Mouse (Mus musculus): ENCODE data around the gene Ugt1a5.
"Not testable (repeated sequence)": the region's sequence is repeated elsewhere in the genome, so short reads cannot be mapped to it uniquely, and the experiment has no call there.

Gene Ugt1a5

DNA sequence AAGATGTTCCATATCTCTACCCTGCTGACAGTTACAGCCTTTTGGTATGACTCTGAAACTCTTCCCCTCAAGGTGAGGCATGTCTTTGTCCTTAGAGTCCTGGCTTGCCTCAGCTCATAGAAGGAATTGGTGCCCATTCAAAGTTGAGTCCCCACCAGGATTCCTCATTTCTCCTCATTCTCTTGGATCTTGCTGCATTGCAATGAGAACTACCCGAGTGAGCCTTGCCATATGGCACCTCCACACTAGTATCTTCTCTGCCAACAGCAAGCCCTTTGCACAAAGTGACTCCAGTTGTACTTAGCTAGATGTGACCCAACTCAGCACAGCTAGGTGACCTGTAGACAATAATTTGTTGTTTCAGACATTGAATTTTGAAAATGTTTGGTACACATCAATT lies 57.8 kb downstream of the Ugt1a5 start:
- DNase-seq (ENCODE audit: low read depth, low spot score): no peak

DNA sequence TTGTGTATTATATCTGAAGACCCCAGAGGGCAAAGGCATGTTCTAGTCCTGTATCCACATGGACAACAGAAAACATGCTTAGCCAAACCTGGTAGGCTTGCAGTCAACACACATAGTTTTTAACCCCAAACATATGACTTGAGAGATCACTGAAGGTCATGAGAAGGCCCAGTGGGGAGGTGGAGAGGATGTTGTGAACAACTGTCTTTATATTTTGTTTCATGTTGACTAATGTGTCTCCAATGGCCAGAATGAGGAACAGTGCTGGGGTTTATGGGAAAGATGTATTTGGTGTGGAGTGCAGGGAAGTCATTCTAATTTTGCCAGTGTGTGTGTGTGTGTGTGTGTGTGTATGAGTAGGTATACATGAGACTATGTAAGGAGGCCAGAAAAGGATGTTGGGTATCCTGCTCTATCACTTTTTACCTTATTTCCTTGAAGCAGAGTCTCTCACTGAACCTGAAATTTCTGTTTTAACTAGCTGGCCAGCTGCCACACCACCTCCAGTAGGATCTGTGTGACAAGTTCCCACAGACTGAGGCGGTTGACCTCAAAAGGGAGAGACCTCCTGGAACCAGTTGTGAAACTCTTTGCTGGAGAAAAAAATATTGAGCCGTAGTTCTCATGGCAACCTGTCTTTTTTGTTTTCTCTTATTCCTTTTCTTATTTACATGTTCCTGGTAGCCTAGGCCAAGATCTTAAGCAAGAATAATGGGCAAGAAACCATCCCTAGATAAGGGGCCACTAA lies 58.4 kb downstream of the Ugt1a5 start:
- no peak for DNase-seq (ENCODE audit: low read depth, low spot score)

DNA sequence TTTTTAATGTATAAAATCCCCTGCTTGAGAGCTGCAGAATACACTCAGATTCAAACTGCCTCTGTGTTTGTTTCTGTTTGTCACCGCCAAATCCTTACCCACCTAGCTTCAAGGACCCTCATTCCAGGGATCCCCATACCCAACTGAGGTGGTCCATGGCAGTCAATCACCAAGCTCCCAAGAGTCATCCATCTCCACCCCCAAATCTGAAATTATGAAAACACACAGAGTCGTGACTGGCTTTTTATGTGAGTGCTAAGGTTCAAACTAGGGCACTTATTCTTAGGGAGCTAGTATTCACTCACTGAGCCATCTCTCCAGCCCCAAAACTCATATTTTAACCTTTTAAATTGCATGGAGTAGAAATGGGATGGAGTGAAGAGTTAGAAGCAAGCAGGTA lies 59.5 kb downstream of the Ugt1a5 start:
- not testable (repeated sequence) for DNase-seq (ENCODE audit: low read depth, low spot score)

DNA sequence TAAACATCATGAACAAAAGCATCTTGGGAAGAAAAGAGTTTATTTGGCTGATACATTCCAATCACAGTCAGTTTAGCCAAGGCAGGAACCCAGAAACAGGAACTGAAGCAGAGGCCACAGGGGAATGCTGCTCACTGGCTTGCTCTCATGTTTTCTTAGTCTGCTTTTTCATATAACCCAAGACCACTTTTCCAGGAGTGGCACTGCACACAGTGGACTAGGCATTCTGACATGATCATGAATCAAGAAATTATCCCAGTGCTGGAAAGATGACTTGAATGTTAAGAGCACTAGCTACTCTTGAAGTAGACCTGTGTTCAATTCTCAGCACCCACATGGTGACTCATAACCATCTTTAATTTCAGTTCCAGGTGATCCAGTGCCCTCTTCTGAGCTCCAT lies 59.9 kb downstream of the Ugt1a5 start:
- no peak for DNase-seq (ENCODE audit: low read depth, low spot score)

DNA sequence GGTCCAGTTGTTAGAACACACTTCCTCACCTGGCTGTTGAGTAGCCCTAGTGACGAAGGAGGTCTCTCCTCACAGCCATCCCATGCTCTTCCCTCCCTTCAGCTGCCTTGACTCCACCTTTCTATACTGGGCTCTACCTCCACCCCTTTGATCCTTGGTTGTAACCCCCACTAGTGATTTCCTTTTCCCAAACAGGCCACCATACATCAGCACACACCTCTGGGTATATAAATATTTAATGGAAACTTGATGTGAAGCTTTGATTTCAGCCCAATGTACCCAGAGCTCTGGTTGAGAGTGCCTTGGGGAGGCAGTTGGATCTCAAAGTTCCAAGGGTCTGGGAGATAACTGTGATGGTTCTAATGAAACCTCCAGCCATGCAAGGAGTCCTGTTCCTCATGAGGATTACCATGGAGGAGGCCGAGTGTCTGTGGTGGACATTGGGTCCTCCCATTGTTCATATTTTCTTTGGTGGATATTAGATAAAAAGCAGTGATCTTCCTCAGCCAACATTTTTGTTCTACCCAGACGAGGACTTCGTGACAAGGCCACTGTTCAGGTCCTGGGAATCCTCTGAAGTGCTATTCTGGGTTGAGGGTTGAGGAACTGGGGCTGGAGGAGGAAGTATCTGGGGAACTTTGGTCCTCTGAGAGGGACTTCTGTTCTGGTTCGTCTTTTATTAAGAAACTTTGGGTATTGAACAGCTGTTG lies 61.0 kb downstream of the Ugt1a5 start, which contains the start of gene Mroh2a:
Gene Mroh2a (plus strand): TSS at position 317 of the 710 bp plus-strand sequence.
- DNase-seq (ENCODE audit: low read depth, low spot score): no peak

DNA sequence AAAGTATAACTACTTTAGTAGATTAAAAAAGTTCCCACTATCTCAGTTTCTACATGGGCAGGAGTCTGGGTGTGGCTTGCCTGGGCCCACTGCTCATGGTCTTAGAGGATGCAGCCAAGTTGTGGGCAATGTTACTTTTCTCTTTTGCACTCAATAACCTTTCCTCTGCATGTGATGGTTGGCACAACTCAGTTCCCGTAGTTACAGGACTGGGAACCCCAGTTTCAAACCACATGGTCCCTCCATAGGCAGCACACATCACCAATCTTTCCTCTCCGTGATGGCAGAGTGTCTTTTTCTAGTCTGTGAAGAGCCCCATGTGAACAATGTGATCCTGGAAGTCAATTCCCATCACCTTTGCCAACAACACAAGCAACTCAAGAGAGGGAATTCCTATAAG lies 61.7 kb downstream of the Ugt1a5 start:
- no peak for DNase-seq (ENCODE audit: low read depth, low spot score)

DNA sequence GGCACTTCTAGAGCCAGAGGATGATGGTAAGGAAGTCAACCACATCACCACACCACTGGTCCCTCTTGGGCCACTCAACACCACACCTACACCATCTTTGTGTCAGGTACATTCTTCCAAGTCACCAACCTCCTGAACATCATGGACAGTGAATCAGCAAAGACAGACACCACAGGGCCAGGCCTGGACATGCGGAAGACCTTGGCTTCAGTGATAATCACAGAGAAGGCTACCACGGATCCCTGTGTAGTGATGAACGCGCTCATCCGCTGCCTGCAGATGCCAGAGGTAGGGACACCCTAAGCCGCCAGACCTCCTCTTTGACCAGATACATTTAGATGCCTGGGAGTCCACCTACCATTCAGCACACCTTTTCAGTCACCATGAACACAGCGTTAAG lies 62.3 kb downstream of the Ugt1a5 start:
- DNase-seq (ENCODE audit: low read depth, low spot score): no peak

DNA sequence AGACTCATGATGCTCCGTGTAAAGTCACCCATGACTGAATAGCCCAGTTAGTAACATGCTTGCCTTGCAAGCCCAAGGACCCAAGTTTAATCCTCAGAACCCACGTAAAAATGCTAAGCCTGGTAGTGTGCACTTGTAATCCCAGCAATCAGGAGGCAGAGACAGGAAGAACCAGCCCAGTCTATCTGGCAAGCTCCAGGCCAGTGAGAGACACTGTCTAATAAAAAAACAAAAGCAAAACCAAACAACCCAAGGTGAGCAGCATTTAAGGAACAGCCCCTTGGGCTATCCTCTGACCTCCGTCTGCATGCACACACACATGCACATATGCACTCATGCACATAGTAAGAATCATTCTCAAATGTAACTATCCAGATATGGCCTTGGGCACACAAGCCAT lies 63.8 kb downstream of the Ugt1a5 start:
- no peak for DNase-seq (ENCODE audit: low read depth, low spot score)

DNA sequence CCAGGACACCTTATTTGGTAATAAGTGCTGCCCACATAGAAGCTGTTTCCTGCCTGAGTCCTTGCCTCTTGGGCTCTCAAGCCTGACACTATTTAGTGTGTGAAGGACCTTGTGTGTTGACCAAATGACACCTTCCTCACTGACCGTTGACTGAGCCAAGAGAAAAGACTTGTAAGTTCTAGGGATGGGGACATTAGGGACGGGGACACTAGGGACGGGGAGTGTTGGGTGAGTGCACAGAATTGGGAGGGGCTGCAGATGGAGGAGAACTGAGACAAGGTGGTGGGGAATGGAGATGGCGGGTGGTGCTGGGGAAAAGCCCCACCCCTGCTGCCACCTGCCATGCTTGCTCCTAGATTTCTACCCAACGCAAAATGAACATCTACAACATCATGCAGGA lies 64.2 kb downstream of the Ugt1a5 start:
- DNase-seq (ENCODE audit: low read depth, low spot score): no peak

DNA sequence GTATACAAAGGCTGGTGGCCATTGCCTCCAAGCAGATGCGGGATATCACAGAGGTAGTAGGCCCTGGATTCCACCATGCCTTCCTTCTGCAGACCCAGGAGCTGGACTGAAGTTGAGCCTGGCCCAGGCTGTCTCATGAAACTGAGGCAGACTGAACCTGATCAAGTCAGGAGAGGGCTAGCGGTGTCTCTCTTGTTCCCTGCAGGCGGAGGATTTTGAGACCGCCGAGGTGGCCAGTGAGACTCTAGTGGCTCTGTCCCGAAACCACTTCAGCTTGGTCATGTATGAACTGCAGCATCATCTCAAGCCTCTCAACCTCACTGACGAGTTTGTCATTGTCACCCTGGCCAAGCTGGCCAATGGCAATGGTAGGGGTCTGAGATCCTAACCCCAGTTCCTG lies 64.6 kb downstream of the Ugt1a5 start:
- no peak for DNase-seq (ENCODE audit: low read depth, low spot score)

DNA sequence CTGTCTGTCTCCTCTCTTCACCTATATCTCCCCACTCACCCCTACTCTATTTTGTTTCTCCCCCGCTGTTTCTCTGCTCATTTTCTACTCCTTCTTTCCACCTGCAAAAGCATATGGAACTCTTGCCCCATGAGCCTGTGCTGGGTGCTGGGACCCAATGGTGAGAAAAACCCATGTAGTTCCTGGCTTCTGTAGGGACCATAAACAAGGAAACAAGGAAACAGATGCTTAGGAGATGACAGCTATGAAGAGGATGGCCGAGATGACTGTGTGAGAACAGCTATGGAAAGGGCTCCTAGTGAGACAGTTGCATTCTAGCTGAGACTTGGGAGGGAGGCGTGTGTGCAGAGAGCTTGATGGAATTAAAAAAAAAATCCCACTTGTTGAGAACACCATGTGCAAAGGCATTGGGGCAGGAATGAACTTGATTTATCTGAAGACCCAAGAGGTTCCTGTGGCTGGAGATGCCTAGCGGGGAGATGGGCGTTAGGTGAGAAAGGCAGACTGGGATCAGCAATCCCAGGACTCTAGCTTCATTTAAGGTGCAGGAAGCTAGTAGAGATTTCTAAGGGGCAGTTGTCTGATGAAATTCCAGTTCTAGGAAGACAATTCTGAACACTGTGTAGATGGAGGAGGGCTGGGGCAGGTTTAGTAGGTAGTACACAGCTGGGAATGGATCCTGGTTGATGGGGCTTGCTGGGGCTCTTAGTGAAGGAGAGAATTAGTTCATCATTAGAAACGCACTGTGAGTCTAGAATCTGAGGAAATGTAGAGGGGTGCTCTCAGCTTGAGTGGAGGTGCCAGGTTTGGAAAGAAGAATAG lies 65.4 kb downstream of the Ugt1a5 start:
- no peak for DNase-seq (ENCODE audit: low read depth, low spot score)

DNA sequence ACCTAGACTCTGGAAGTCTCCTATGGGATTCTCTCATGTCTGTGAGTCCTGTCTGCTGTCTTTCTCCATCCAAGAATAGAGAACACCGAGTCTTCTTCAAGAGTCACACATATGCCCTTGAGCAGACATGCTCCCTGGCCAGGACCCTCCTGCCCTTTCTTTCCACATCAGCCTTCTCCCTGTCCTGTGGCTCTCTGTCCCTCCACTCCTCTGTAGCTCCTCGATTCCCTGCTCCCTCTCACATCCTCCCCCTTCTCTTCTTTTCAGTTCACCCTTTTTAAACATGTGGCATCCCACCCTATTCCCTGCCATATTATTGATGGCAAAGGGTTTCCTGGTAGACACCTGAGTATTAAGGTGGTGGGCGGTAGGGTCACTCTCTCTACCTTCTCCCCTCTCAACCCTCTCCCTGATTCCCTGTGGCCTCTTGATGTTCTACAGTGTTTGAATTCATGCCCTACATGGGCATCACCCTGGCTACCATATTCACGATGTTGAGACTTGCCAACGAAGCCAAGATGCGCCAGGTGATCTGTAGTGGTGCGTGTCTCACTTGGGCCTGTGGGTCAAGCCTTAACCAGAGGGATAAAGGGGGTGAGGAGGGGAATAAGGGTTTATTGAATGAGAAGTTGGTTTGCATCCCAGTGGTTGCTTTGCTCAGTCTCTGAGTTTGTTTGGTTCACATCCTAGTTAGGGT lies 66.1 kb downstream of the Ugt1a5 start:
- DNase-seq (ENCODE audit: low read depth, low spot score): no peak

DNA sequence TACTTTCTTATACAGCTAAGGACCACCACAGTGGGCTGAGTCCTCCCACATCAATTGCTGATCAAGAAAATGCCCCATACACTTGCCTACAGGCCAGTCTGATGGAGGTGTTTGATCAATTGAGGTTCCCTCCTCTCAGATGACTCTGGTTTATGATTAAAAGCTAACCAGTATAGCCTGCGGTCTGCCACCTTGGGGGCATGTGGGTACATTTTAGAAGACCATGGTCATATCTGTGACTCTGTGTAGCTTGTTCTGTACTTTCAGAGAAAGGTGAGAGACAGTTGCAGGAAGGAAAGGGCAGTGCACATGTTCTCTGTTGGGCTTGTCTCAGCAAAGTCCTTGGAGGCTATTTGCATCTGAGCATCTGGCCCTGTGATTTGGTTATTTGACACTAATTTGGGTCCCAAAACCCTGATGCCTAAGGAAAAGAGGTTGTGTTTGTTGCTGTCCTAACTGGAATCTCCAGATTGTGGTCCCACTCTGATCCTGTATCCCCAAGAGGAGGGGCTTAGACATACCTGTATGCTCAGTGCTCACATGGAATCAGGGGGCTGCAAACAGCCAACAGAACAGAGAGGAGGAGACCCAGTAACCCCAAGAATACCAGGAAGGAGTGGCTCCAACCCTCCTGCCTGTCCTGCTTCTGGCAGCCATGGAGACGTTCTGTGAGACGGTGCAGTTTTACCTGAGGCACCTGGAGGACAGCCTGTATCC lies 67.0 kb downstream of the Ugt1a5 start:
- no peak for DNase-seq (ENCODE audit: low read depth, low spot score)

DNA sequence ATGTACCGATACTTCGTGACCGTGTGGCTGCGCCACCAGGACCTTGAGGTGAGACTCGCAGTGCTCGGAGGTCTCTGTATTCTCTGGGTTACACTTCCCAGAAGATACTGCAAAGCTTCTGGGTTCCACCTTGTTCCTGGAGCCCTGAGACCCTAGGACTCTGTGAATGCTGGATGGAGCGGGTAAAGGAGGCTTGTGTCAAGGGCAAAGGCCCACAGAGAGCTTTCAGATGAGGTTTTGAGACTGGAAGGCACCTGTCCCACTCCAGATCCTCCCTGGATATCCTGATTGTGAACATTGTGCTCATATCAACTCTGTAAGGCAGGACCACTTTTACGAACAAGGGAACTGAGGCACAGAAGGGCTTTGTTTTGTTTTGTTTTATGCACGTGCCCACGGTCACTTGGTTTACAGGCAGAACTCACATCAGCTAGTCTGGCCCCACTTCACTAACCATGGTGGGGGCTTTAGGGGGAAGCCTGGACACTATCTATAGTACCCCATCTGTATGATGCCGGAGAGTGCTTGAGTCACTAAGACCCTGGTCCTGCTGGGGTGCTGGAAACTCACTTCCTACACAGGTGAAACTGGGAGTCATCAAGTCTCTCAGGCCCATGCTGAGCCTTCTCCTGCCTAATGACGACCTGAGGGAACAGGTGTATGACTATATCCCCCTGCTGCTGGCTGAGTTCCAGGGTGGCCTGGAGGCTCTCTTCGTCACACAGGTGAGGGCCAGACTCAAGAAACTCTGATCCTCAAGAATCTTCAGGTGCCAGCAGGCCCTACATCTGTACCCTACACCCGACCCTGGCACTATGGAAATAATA lies 67.8 kb downstream of the Ugt1a5 start:
- no peak for DNase-seq (ENCODE audit: low read depth, low spot score)

DNA sequence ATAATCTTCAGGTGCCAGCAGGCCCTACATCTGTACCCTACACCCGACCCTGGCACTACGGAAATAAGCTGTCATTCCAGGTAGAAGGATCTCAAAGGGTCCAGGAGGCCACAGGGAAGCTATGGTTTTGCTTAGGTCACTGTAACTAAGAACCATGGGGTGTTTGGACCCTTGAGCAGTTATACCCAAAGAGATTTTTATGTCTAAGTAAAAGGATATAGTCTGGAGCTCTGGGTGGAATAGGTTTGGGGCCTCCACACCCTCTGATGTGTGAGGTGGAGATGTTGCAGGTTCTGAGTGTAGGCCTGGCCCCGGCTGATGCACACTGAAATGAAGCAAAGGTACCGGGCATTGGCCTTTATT lies 68.4 kb downstream of the Ugt1a5 start:
- DNase-seq (ENCODE audit: low read depth, low spot score): no peak

DNA sequence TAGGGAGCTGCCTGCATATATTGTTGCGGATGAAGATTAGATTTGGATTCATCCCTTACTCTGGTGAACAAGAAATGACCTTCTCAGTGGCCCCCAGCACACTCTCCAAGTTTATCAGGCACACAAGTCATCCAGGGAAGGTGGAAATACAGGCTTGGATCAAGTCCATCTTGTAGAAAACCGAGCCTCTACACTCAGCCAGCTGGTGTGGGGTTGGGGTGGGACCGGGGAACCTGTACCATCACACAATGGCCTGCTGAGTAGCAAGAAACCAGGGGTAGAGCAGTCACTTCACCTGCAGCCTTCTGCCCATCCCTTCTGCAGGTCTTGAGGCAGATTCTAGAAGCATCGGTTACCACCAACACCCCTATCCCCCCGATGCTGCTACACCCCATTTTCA lies 68.8 kb downstream of the Ugt1a5 start:
- no peak for DNase-seq (ENCODE audit: low read depth, low spot score)

DNA sequence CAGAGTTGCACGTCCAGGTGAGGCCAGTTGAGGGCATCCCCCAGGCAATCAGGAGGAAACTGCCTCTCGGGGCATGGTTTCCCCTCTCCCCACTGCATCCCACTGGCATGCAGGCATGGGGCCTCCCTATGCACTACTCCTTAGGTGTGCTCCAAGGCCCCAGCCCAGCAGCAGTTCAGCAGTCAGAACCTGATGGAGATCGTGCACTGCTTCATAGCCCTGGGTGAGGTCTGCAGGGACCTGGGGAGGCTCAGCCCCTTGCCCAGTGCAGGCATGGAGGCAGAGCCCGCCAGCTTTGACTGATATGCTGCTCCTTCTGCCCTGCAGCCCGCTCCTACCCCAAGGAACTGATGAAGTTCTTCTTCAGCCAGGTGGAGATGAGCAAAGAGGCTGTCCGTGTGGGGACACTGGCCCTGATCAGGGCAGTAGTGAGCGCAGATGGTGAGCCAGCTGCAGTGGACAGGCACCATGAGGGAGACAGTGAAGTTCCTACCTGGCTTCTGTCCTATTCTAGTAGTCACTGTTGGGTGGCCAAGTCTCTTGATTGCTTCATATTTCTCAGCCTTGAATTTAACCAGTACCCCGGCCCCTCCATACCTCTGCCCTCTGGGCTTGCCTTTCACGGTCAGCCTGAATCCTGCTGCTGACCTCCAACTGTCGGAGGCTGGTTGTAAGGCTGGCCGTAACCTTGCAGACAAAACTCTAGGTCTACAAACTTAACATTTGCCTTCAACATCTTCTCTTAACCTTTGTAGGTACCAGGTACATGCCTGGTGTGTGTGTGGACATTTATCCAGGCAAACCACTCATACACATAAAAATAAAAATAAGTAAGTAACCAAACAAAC lies 69.5 kb downstream of the Ugt1a5 start:
- DNase-seq (ENCODE audit: low read depth, low spot score): no peak

DNA sequence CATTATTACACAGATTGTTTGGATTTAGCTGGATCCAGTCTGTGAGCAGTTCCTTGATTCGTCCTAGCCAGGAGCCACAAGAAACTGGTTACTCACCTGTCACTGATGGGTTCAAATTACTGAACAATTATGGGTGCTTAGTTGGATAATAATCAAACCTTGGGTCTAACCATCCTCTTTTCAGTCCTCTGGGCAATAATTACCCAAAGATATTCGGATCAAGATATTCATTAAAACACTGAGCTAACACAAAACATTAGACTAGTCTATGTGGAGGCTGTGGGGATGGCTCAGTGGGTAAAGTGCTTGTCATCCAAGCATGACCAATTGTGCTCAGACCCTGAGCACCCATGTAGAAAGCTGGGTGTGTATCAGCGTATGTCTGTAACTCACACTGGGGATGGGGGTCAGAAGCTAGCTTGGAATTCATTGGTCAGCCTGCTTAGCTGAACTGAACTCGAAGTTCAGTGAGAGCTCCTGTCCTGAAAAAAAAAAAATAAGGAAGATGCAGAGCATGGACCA lies 70.1 kb downstream of the Ugt1a5 start:
- no peak for DNase-seq (ENCODE audit: low read depth, low spot score)

DNA sequence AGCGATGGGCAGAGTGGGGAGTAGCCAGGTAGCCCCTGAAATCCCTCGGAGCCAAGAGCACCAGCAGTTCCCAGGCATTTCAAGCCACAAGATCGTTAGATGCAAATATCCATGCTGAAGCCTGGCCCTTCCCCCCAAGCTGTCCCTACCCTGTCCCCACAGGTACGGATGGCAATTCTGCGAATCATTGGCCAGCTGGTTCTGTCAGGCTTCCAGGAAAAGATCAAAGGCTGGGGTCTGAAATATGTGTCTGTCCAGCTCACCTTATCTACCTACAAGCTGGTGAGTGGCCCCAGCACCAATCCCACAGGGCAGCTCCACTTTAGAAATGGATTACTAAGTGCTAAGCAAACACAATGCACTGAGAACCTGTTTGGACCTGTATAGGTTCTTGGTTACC lies 71.5 kb downstream of the Ugt1a5 start:
- no peak for DNase-seq (ENCODE audit: low read depth, low spot score)
